Mouse (Mus musculus): ENCODE measurements at regions not wholly inside any gene's neighbourhood (a gene's known extent, or its start where the extent isn't known, plus 50 kb on each side); places are given as distances from the start of the nearest gene placed in this dataset.

- peak; percentile 5 to 10 for DNase-seq
Observed at GRCm38 (mm10) chr11:66605998-66606397, 80.2 kb upstream of the Shisa6 start.

DNA sequence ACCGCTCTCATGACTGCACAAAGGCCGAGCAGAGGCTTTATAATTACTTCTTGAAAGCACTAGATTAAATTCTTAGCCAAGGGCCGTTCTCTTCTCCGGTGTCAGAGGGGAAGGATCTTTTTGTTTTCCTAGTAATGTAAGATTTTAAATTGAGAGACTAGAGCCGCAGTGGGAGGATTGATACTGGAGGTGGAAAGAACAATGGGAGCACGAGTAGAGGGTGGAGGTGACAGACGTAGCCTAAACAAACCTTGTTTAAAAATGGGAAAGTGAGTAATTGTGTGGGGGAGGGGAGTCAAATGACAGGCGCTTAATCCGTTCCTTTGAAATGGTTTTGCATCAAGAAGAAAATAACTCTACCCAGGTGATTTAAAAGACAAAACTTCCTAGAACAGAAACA is 80.9 kb upstream of the Shisa6 start:
- no peak for DNase-seq

DNA sequence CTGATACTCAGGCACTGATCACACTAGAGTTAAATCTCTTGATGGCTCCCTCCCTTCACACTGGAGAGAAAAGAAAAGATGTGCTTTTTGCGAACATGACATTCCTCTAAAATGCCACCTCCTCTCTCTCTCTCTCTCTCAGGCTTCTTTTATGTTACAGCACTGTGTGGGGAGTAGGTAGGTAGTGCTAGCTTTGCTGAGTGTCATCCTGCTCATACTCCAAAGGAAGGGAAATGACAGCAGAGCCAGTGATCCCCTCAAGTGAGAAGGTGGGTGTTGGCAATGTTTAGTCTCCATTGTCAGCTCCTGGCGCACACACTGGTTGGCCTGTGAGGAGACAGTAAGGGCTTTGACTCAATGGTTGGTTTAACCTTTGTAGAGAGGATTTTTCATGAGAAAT is 84.0 kb upstream of the Shisa6 start:
- no peak for DNase-seq

DNA sequence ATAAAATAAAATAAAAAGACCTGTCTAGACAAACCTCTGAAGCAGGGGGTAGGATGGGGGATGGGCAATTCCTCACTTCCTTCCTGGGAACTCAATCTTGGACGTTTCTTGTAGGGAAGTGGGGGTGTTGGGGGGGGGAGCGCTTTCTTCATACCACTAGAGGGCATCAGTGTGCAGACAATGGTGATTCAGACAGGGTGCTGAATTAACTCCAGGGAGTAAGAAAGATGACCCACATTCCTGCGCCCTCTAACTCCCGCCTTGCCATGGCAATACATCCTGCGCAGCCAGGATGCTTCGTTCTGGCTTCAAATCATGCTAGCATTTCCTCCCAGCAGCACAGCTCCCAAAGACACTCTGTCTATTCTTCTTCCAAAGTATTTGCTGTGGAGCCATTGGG is 87.4 kb upstream of the Shisa6 start:
- peak; percentile 19 to 38 for DNase-seq

GRCm38 (mm10) chr11:66625491-66625890 is 99.7 kb upstream of the Shisa6 start:
- no peak for DNase-seq

DNA sequence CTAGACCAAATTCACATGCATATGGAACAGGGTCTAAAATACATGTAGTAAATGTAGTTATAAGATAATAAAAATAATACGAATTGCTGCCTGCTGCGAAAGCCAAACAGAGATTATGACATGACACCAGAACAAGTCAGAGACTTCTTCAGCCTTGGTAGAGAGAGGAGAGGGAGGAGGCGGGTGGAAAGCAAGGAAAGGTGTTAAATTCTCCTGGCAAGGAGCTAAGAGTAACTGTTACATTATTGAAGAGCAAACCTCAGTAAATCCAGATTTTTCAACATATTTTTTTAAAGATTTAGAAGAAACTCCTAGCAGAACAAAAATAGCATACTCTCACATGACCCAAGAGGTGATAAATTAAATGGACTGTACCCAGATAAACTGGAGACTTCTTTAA is 131.0 kb upstream of the Shisa6 start:
- DNase-seq: no peak

DNA sequence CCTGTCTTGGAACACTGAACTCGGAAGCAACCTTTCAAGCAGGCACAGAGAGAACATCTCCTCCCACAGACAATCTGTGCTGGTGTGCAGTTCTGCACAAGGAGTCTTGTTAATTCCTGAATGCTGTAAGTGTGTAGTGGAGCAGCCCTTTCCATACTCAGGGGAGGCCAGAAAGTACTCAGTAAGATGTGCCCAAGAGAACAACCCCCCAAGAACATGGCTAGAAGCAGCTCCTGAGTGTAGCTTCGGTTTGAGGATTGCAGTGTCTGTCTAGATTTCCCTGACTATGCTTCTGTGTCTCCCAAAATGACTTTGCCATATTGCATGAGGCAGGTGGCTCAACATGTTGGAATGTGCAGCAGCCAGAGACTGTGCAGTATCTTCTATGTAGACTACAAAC is 148.8 kb upstream of the Shisa6 start:
- no peak for DNase-seq

DNA sequence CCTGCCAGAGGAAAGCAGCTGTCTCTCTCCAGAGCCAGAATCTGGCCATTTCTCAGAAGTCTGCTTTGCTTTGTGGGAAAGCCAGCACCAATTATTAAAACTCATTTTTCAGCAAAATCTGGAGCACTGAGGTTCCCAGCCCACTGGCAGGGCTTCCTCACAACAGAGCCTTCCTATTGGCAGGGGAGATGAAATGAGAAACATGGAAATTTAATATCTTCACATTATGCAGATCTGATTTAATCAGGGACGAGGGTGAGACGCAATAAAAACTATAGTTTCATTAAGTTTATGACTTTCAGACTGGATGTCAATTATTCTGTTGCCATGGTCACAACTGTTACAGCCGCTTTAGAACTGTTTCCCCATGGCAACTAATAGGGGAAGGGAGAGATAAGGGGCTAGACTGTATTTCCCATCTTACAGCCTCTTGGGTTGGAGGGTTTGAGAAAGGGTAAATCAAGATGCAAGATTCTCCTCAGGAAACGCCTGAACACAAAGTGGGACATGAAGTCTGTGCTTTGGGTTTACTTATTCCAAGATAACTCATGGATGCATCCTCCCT is 154.4 kb upstream of the Shisa6 start:
- no peak for DNase-seq

- DNase-seq: no peak
Observed at GRCm38 (mm10) chr11:66681892-66682291, 156.1 kb upstream of the Shisa6 start.

DNA sequence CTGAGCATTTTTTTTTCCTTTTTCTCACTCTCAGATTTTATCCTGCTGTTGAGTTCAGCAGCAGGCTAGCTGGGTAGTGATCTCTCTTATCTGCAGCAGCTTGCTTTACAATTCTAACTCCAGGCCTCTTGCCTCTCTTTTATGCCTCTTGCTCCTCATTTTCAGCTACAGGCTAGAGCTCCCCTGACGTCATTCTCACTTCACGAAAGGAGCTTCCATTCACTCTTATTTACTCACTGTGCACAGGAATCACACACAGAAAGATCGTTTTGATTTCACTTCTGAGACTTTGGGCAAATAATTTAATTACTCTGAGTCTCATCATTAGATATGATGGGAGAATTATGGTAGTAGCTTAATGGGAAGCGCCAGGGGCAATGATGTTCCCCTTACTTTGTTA is 158.4 kb upstream of the Shisa6 start:
- DNase-seq: no peak

GRCm38 (mm10) chr11:66694651-66695266 is 169.0 kb upstream of the Shisa6 start:
- DNase-seq: no peak

- no peak for DNase-seq
Observed at GRCm38 (mm10) chr11:66696791-66697190, 171.0 kb upstream of the Shisa6 start.

DNA sequence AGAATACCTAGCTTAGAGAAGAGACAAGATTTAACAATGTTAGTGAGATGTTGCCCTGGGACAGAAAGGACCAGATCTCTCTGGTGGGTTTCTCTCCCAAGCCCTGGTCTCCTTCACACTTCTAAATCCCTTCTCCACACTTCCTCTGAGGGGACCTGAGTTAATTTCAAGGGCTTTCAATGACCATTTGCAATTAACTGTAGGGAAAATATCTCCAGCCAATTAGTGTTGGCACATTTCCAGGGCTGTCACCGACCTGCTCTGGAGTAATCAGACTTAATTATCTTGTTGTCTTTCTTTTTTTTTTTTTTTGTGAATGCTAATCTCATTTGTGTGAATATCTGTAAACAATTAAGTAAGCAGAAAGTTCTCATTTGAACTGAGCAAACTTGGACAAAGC is 166.3 kb upstream of the Pirt start:
- DNase-seq: no peak

DNA sequence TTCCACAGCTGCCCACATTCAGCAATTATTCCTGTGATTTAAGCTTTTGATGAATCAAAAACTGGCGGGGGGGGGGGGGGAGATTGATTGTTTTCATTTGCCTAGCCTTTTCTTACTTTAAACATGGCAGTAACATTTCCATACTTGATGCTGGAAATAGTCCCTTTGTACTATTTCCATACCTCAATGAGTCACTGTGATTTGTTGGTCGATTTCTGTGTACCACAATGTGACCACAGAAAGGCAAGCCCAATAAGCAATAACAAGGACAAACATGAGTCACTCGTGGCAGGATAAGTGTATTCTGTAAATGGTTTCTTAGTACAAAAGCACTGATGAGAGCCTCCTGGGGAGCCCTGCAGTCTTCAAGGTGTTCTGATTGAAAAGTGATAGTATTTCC is 121.8 kb upstream of the Pirt start:
- DNase-seq: no peak

DNA sequence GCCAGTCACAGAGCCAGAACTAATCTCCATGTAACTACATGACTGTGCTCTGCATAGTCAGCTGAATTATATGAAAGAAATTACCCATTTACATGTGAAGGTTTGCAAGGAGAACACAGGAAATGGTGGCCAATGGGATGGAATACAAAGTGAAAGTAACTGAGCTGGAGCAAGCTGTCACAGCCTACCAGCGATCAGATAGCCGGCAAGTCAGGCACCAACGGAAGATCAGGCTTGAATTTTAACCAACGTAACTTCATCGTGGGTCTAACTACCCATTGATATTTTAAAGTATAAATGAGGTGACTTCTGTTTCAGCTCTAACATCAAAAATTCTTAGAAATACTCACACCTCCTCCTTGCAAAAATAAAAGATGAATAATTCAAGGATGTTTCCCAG is 104.9 kb upstream of the Pirt start:
- DNase-seq: no peak

GRCm38 (mm10) chr11:66813310-66813709 is 98.5 kb upstream of the Pirt start:
- peak; percentile 17 to 26 for DNase-seq

DNA sequence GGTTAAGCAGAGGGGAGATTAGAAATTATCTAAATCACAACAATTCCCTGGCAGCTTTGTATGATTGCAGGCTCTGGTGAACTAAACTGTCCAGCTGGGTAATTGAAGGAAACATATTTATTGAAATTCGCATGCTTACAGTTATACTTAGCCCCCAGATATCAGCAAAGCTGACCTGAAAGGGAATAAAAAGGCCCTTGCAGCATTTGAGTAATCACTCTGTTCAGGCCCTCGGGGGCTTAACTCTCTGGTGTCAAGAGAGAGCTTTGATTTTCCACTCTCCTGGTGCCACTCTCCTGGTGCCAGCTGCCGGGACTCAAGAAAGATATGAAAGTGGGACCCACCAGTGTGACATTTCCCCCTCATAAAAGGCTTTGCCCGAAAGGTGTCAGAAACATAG is 98.0 kb upstream of the Pirt start:
- DNase-seq: no peak

DNA sequence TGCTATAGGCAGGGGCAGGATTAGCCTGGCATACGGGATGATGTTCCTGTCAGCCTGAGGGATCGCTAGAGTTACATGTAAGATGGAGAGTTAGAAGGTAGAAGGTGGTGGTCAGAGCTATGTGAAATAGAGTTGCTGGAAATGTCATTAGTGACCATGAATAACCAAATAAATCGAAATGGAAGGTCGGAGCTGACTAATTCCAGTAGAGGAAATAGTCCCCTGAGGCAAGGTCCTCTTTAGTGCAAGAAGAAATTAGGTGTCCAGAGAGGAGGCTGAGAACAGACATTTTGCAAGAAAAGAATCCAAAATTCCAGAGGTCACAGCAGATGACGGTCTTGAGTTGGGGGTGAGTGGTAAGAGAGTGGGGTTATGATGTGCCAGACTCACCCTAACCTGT is 75.9 kb upstream of the Pirt start:
- no peak for DNase-seq

- DNase-seq: no peak
Observed at GRCm38 (mm10) chr11:66836633-66837380, 75.0 kb upstream of the Pirt start.

GRCm38 (mm10) chr11:66845238-66845637 is 66.5 kb upstream of the Pirt start:
- no peak for DNase-seq

DNA sequence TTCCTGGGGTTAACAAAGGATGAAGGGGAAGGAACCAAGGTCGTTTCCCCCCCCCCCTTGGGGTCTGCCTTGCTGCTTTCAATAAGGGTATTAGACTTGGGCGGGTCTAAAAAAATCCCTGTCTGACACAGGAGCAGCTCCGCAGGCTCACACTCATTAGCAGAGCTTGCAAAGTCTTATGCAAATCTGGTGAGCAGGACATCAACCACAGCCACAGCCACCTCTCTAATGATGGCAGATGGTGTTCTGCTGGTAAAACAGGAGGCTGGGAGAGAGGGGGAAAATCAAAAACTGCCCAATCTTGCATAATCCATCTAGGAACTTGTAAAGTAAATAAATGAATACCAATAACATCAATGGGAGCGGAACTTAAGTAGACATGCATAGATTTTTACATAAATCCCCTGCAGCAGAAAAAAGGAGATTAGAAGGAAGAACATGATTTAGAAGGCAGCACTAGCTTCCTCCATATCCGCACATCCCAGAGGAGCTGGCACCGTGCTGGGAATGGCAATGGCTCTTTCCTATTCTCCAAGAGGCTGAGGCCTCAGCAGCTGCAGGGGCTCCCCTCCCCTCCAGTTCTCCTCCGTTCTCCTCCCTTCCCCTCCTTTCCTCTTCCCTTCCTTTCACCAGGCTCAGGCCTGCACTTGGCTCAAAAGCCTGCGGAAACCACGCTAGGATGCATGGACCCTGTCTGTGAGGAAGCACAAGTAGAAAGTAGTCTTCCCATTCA is 65.6 kb upstream of the Pirt start:
- no peak for DNase-seq

All from kidney, postnatal 4 days (tissue).